Mouse (Mus musculus): ENCODE data around the gene Gfer. TPM values are rescaled to one million over a fixed set of nuclear protein-coding genes. Genes with fewer than 3 reads are reported as not detected.

The Gfer gene
- total and polyA plus RNA-seq, 3 experiments = 69.1 to 105 (median 94.8) TPM

- Histone ChIP-seq H3K27ac (ENCODE audit: insufficient read depth, low read depth) (peak overlapping the region; percentile 64), H3K36me3 (replicated peaks in 1 of 2; ENCODE audit: control insufficient read depth in 1 of 2, insufficient read depth in 1 of 2, low read length in 1 of 2) (peaks cover 35 to 58% of the 10 kb centered on the region in 2 experiments), H3K4me1 (ENCODE audit: control insufficient read depth in 1 of 2, insufficient read depth in 2 of 2) (peaks cover 5 to 29% of the 10 kb centered on the region in 2 experiments; a peak in 3 of 4 replicates), H3K27me3 (replicated peaks) (no peaks in the 10 kb centered on the region), H3K9ac (ENCODE audit: insufficient read depth, low read depth) (peak overlapping the region; percentile 98), H3K79me2 (replicated peaks; ENCODE audit: control insufficient read depth, extremely low read depth, insufficient read depth, poor library complexity, severe bottlenecking) (peaks cover 47% of the 10 kb centered on the region), H3K4me2 (ENCODE audit: insufficient read depth, low read depth, poor library complexity, severe bottlenecking) (0 out of 2 replicates have a peak overlapping the region, but pooled peaks have one; percentile 92), H3K4me3 (replicated peaks in 1 of 3; ENCODE audit: low read depth in 2 of 3, low read length in 2 of 3, poor library complexity in 1 of 3) (peak overlapping the region; percentile 70 to 92 (median 78)), H3K9me3 (replicated peaks; ENCODE audit: low read length) (no peaks in the 10 kb centered on the region)
- dilution Hi-C loops (cut with MboI; ENCODE audit: extremely low pct_ligation_motif_present, extremely low pct_unique_long_range_greater_than_20kb, low sequenced_read_pairs) (no loop called here), in situ Hi-C loops (cut with MboI; ENCODE audit: low pct_ligation_motif_present, low pct_unique_long_range_greater_than_20kb, low sequenced_read_pairs) (no loop called here)
- TF ChIP-seq IRF4 (IDR thresholded peaks at IDR 0.05; ENCODE audit: low read depth, low read length) (no peak; the same call in 1 of the 2 replicates), GABPA (IDR thresholded peaks at IDR 0.05; ENCODE audit: insufficient replicate concordance, low read depth, low read length) (no peak), JUND (conservative IDR thresholded peaks at IDR 0.05; ENCODE audit: low read depth, low read length) (no peak), CHD2 (IDR thresholded peaks at IDR 0.05; ENCODE audit: low read length) (peak; percentile 99), BHLHE40 (IDR thresholded peaks at IDR 0.05; ENCODE audit: low read depth, low read length) (peak; percentile 74), USF1 (IDR thresholded peaks at IDR 0.05; ENCODE audit: low read depth, low read length) (peak; percentile 45), UBTF (IDR thresholded peaks at IDR 0.05; ENCODE audit: low read depth, low read length) (peak; percentile 25; the same call in 1 of the 2 replicates), NELFE (IDR thresholded peaks at IDR 0.05; ENCODE audit: low read depth, low read length) (peak; percentile 100), NRF1 (IDR thresholded peaks at IDR 0.05; ENCODE audit: low read depth, low read length) (peak; percentile 83), CHD1 (IDR thresholded peaks at IDR 0.05; ENCODE audit: low read depth, low read length) (0 out of 2 replicates have a peak, but pooled peaks have one; percentile 40), MXI1 (IDR thresholded peaks at IDR 0.05; ENCODE audit: low read depth, low read length) (peak; percentile 97), EP300 (IDR thresholded peaks at IDR 0.05; ENCODE audit: low read length) (no peak), ELF1 (IDR thresholded peaks at IDR 0.05; ENCODE audit: low read depth, low read length) (peak; percentile 96), USF2 (conservative IDR thresholded peaks at IDR 0.05; ENCODE audit: low read depth, low read length) (0 out of 2 replicates have a peak, but pooled peaks have one; percentile 6), MYC (IDR thresholded peaks at IDR 0.05; ENCODE audit: low read depth, low read length) (peak; percentile 99), POLR2AphosphoS2 (IDR thresholded peaks at IDR 0.05; ENCODE audit: low read depth, low read length) (peak; percentile 96), KAT2A (IDR thresholded peaks at IDR 0.05; ENCODE audit: insufficient replicate concordance, low read length) (peak; percentile 89), SIN3A (IDR thresholded peaks at IDR 0.05; ENCODE audit: low read length) (peak; percentile 70; the same call in 1 of the 2 replicates), TBP (conservative IDR thresholded peaks at IDR 0.05; ENCODE audit: low read depth, low read length) (peak; percentile 98), MAZ (IDR thresholded peaks at IDR 0.05; ENCODE audit: low read depth, low read length) (no peak), POLR2A (IDR thresholded peaks at IDR 0.05; ENCODE audit: low read depth, low read length) (peak; percentile 99), MAX (IDR thresholded peaks at IDR 0.05; ENCODE audit: low read length) (peak; percentile 94), E2F4 (IDR thresholded peaks at IDR 0.05; ENCODE audit: insufficient replicate concordance, low read depth, low read length) (peak; percentile 83; the same call in 1 of the 2 replicates), MEF2A (IDR thresholded peaks at IDR 0.05; ENCODE audit: borderline replicate concordance, low read depth, low read length) (peak; percentile 51; the same call in 1 of the 2 replicates), RCOR1 (conservative IDR thresholded peaks at IDR 0.05; ENCODE audit: low read depth, low read length) (no peak), ZMIZ1 (IDR thresholded peaks at IDR 0.05; ENCODE audit: low read depth, low read length) (peak; percentile 99), ZKSCAN1 (IDR thresholded peaks at IDR 0.05; ENCODE audit: borderline replicate concordance, low read depth, low read length) (no peak), HCFC1 (IDR thresholded peaks at IDR 0.05; ENCODE audit: low read depth, low read length) (peak; percentile 90), SMC3 (IDR thresholded peaks at IDR 0.05; ENCODE audit: low read depth, low read length) (no peak), TCF12 (IDR thresholded peaks at IDR 0.05; ENCODE audit: low read depth, low read length) (peak; percentile 97), PAX5 (IDR thresholded peaks at IDR 0.05; ENCODE audit: low read length) (no peak), JUN (IDR thresholded peaks at IDR 0.05; ENCODE audit: insufficient read depth, low read depth, low read length) (no peak), MAFK (IDR thresholded peaks at IDR 0.05; ENCODE audit: insufficient replicate concordance, low read length) (no peak), RAD21 (IDR thresholded peaks at IDR 0.05; ENCODE audit: low read depth, low read length) (no peak), ZNF384 (IDR thresholded peaks at IDR 0.05; ENCODE audit: low read depth, low read length) (no peak), ZC3H11A (IDR thresholded peaks at IDR 0.05; ENCODE audit: low read depth, low read length) (no peak), ETS1 (conservative IDR thresholded peaks at IDR 0.05; ENCODE audit: low read depth, low read length) (no peak), CTCF (conservative IDR thresholded peaks at IDR 0.05 in 1 of 2, IDR thresholded peaks at IDR 0.05 in 1 of 2; ENCODE audit: low read depth in 2 of 2, low read length in 2 of 2) (no peak)
- peak; percentile 98 for DNase-seq (ENCODE audit: extremely low read depth)
Observed at GRCm38 (mm10) chr17:24719494-24720222, 23.7 kb upstream of the Gfer start.
